Mouse (Mus musculus): ENCODE measurements around the gene Vmn1r185.
"Not testable (repeated sequence)": the region's sequence is repeated elsewhere in the genome, so short reads cannot be mapped to it uniquely, and the experiment has no call there.

Vmn1r185 gene

GRCm38 (mm10) chr7:26618364-26618763, at the start of gene Vmn1r185:
Gene Vmn1r185 (minus strand): TSS chr7:26618464.
- not testable (repeated sequence) for DNase-seq (ENCODE audit: low spot score in 2 of 2)

DNA sequence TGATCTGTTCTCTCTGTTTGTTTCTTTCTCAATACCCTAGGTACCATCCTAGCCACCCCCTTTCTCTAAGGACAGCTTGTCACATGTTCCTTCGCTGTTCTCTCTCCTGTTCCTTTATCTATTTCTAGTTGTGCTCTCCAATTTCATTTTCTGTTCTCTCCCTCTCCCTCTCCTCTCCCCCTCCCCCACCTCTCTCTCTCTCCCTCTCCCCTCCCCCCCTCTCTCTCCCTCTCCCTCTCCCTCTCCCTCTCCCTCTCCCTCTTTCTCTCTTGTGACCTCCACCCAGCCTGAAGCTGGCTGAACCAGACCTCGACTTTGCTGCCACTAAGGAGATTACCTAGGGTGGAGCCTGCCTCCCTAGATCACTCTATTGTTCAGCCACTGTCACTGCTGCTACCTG, 49.2 kb upstream of the Vmn1r185 start:
- DNase-seq (ENCODE audit: low spot score in 2 of 2) = not testable (repeated sequence)

GRCm38 (mm10) chr7:26666011-26666410, 47.7 kb upstream of the Vmn1r185 start:
- no peak for DNase-seq (ENCODE audit: low spot score in 2 of 2)

DNA sequence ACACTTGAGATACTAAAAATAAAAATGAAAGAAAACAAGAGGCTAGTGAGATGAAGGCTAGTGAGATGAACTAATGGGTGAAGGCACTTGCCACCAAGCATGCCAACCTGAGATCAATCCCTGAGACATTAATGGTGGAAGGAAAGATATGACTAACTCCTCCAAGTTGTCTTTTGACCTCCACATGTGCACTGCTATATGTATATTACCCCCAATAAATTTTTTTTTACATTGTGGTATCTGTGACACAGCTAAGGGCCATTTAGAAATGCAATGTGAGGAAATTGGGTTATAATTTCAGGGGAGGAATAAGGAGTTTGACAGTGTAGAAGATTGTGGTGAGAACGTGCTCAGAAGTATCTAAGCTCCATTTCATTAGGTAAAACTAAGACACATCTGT, 28.5 kb downstream of the Vmn1r185 start:
- DNase-seq (ENCODE audit: low spot score in 2 of 2) = no peak

- no peak for DNase-seq (ENCODE audit: low spot score in 2 of 2)
Observed at GRCm38 (mm10) chr7:26589077-26589476, 29.2 kb downstream of the Vmn1r185 start.
